Mouse (Mus musculus) naive thymus-derived CD4-positive, alpha-beta T cell, adult 2 months (primary cell): ENCODE measurements at regions not wholly inside any gene's neighbourhood (a gene's known extent, or its start where the extent isn't known, plus 50 kb on each side); places are given as distances from the start of the nearest gene placed in this dataset.

Source experiments
- DNase-seq: peaks from one replicate; pipeline ENCODE4 v3.0.0-alpha.2; 2011; ENCODE audit warnings: low read depth

DNA sequence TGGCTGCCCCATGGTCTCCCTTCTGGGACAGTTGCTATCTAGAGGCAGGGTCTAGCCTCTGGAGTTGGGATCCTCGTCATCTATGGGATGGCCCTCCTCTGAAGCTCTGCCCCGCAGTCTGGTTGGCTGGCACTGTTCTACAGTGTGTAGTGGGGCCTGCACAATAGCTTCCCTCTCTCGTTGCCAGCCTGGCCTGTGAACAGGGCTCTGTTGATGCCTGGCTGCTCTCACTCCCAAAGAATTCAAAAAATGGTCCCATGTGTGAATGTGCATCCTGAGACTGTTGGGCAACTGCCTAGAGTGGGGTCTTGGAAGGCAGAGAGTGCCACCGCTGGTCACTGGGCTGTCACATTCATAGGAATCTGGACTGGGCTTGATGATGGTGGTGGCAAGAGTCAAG is 53.8 kb upstream of the Ccnd1 start:
- no peak for DNase-seq

DNA sequence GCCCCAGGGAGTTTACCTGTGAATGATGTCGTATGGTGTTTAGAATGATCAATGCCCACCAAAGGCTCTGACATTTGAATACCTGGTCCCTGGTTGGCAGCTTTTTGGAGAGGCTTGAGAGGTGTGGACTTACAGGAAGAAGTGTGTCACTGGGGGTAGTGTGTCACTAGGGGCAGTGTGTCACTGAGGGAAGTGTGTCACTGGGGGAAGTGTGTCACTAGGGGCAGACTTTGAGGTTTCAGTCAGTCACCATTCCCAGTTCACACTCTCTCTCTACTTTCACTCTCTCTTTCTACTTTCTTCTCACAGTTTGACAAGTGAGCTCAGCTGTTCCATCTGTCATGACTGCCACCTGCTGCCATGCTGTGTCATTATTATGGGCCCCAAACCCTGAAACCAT is 52.0 kb upstream of the Ccnd1 start:
- DNase-seq, result no peak
